Mouse (Mus musculus) retina, postnatal 1 day (tissue): ENCODE data around the gene Ddhd1.

Experiments used
- DNase-seq: peaks from one replicate; pipeline ENCODE4 v3.0.0-alpha.2; 2012

Gene Ddhd1

GRCm38 (mm10) chr14:45657641-45658611 is at the start of gene Ddhd1:
Ddhd1 (minus strand) TSS chr14:45658143.
- DNase-seq, result peak; percentile 95

GRCm38 (mm10) chr14:45707176-45707910 is 49.4 kb upstream of the Ddhd1 start:
- peak; percentile 9 for DNase-seq

DNA sequence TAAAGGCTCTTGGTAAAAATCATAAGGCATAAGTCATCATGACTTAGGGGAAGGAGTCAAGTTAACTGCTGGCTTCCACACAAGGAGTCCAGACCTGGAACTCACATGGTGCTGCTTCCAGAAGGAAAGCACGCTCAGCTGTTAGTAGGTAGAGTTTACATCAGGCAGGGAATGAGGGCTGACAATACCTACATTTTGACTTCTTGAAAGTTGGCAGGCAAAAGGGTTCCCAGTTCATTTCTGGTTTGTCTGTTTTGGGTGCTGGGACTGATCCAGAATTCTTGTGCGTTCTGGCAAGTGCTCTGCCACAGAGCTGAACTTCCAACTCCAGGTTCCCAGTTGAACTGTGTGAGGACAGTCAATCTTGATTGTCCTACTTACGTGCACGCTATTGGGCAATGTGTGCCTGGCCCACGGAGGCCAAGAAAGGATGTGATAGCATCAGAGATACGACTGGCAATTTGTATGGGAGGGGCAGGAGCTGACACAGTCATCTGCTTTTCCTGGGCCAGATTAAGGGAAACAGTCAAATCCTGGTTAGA is 42.2 kb upstream of the Ddhd1 start:
- no peak for DNase-seq

- no peak for DNase-seq
Measured at GRCm38 (mm10) chr14:45698867-45699266, 40.9 kb upstream of the Ddhd1 start.

DNA sequence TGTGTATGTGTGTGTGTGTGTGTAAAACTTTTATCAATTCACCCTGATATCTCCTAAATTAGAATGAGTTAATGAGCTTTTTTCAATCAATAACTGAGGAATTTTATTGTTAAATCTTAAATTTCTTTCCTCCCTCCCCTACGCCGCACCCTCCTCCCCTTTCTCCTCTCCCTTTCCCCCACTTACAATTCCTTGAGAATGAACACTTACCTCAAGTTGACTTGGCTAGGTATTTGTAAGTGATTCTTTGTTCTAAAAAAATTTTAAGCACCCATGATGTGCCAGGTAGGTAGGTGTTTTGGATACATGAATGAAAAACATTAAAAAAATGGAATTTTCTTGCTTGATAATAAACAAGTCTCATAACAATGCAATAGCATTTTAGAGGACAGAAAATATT is 38.2 kb upstream of the Ddhd1 start:
- no peak for DNase-seq

DNA sequence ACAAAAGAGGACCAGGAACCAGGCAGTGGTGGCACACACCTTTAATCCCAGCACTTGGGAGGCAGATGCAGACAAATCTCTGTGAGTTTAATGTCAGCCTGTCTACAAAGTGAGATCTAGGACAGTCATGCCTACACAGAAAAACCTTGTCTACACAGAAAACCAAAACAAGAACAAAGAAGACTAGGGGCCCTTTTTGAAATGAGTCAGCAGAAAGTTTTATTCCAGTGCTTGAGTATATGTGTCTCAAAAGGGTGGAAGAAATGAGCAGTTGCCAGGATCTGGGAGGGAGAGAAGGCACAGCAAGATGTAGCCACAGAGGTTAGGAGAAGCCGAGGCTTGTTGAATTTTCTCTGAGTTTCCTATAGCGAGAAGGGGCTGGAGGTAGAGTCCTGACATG is 35.9 kb upstream of the Ddhd1 start:
- no peak for DNase-seq

- peak; percentile 81 for DNase-seq
Measured at GRCm38 (mm10) chr14:45690520-45691246, 32.7 kb upstream of the Ddhd1 start.

GRCm38 (mm10) chr14:45685313-45685712 is 27.4 kb upstream of the Ddhd1 start:
- DNase-seq, result no peak

DNA sequence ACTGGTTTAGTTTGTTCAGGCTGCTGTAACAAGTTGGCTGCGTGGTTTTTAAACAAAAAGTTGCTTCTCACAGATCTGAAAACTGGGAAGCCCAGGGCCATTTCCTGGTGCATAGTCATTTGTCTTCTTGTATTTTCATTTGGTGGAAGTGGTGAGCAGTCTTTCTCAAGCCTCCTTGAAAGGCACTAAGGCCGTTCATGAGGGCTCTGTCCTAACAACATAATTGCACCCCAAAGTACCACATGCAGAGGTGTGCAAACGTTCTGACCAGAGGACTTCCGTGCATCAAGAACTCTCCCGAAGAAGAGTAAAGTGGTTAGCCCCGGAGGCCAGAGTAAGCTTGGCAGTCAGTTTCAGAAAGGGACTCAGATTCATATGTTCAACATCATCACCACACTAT is 18.8 kb upstream of the Ddhd1 start:
- DNase-seq, result no peak

GRCm38 (mm10) chr14:45668325-45668724 is 10.4 kb upstream of the Ddhd1 start:
- no peak for DNase-seq

DNA sequence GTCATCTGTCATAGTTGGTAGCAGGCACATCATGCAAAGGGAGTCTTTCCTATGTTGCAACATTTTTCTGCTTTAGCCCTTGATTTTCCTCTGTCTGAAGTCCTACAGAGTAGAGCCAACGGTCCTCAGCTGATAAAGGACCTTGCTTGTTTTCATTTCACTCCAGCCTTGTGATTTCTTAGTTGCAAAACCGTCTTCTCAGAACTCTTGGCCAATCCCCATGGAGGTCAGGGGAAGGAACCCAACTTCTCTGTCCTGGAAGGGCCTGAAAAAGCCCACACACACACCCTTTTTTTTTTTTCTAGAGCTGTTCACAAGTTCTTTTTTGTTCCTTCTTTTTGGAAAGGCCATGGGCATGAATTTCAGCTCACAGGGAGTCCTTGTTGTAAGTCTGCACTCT is 9.3 kb upstream of the Ddhd1 start:
- DNase-seq, result no peak

- DNase-seq, result no peak
Measured at GRCm38 (mm10) chr14:45661575-45661974, 3.6 kb upstream of the Ddhd1 start.

- DNase-seq, result no peak
Measured at GRCm38 (mm10) chr14:45660315-45660714, 2.4 kb upstream of the Ddhd1 start.

DNA sequence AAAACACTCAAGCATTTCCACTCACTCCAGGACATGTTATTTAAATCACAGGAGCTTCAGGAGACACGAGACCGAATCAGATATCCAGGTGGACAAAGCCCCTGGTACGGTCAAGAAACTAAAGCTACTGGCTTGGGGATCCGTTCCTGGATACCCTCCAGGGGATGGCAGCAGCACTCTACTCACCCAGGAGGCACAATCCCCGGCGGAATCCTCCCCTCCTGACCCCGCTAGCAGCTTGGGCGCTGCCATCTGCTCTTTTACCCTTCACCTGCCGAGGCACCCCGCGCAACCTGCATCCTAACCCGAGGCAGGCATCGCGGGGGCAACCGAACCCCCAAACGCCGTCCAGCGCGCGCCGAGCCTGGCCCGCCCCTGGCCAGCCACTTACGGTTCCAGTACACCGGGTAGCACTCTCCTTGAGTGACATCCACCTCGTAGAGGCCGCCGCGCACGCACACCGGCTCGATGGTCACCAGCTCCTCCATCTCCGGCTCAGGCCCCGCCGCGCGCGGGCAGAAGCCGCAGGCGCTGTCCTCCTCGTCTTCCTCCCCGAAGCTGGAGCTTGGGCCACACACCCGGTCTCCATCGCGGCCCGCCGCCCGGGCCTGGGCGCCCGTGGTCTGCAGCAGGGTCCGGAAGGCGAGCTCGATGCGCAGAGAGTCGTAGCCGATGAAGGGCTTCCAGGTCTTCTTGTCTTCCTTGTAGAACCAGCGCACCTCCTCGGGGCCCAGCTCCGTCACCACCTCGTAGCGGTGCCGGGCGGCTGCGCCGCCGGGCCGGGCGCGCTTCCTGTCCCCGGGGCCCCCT is 907 bp downstream of the Ddhd1 start:
- DNase-seq, result peak; percentile 73

GRCm38 (mm10) chr14:45654876-45655416 is 3.0 kb downstream of the Ddhd1 start:
- no peak for DNase-seq

DNA sequence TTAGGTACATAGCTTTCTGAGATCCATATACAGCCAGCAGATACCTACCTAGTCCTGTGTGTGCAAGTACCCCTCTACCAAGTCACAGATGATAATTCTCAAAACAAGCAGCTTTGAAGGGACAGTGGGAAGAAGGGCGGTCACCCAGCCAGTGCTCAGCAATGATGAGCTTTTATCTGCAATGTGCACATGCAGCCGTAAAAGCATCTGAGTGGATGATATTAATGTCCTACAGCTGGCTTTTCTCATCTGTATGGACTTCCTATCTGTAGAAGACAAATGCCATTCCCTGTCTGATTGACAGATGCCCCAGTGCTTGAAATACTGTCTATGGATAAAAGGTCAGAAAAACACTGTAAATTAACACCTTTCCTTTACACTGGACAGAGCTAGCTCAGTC is 4.2 kb downstream of the Ddhd1 start:
- DNase-seq, result no peak

- DNase-seq, result no peak
Measured at GRCm38 (mm10) chr14:45648999-45649818, 8.7 kb downstream of the Ddhd1 start.

DNA sequence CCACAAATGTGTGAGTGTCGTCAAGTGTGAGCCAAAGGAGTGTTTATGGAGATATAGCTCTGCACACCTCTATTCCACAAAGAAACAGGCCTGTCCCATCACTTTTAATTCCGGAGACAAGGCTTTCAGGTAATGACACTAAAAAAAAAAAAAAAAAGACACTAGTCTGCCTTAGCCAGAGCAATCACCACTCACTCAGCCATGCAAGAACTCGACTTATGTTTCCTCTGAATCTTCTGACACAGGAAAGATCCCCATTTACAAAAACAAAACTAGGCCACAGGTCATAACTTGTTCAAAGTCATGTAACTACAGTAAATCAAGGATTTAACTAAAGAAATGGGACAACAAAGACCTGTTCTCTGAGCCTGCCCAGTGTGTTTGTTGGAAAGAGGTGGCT is 9.8 kb downstream of the Ddhd1 start:
- no peak for DNase-seq

- no peak for DNase-seq
Measured at GRCm38 (mm10) chr14:45647632-45648031, 10.3 kb downstream of the Ddhd1 start.

DNA sequence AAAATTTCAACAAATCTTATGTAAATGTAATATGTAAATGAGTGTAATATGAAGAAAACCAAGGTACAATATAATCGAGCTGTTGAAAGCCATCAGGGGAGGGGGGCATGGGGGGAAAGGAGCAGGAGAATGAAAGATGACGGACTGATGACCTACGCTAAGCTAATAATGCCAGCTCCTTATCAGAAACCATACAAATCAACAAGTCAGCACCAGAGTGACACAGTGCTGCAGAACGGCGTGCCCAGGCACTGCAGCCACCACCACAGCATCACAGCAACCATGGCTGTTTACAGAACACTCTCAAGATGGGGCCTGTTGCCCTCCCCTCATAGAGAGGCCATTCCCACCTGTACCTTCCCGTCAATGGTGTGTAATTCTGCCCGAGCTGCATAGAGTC is 10.8 kb downstream of the Ddhd1 start:
- DNase-seq, result no peak

DNA sequence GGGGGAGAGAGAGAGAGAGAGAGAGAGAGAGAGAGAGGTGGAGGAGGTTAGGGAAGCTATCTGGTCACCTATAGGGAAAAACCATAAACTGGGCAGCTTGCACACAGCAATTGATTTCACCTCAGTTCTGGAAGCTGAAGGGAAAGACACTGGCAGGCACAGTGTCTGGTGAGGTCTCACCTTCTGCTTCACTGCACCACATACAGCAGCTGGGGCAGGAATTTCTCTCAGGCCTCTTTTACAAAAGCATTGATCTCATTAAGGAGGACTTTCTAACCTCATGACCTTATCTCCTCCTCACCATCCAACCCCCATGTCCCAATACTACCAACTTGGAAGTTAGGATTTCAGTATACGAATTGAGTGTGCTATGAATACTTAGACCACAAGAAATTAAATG is 13.2 kb downstream of the Ddhd1 start:
- peak; percentile 40 for DNase-seq
